Mouse (Mus musculus) effector memory CD4-positive, alpha-beta T cell, adult 7 months (primary cell): Measurements from ENCODE around the gene Phldb3. TPM values are rescaled to one million over a fixed set of nuclear protein-coding genes. Genes with fewer than 3 reads are reported as not detected.

Experiments used
- polyA plus RNA-seq: library from polyadenylated mRNA; unstranded; fragments of 100-300 nt; shearing (Covaris generic); gene quantifications from one replicate; pipeline ENCODE4 v1.2.1, GENCODE M21; 2017

Phldb3 gene
- polyA plus RNA-seq, result not detected

DNA sequence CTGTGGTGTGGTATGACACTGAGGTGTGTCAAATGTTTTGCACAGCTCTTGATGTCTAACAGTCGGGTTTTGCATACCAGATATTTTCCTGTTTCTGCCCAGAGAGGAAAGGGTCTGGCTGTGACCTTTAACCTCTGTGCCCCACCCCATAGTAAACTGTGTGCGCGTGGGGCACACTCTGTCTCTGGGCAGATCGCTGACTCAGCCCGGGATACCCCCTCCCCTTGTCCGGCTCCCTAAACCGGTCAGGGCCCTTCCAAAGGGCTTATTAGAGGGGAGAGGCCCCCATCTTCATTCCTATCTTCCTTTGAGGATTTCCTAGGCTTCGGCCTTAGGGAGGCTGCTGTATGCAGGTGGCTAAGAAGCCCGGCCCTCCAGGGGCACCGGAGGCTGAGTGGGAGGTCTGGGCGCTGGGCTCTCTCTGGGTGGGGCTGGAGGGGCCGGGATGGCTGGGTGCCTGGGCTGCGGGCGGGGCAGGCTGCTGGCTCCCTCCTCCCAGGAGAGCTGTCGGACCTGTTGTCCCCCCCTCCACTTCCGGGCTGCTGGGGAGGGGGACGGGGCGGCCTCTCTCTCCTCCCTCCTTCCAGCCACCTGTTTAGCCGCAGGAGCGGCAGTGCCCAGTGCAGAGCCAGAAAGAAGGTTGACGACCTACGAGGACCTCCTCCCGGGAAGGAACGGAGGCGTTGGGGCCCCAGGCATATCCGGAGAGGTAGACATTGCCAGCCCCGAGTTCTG lies at the start of gene Phldb3:
Gene Phldb3, plus strand, starts transcription at position 620 of the 735 bp plus-strand sequence.

DNA sequence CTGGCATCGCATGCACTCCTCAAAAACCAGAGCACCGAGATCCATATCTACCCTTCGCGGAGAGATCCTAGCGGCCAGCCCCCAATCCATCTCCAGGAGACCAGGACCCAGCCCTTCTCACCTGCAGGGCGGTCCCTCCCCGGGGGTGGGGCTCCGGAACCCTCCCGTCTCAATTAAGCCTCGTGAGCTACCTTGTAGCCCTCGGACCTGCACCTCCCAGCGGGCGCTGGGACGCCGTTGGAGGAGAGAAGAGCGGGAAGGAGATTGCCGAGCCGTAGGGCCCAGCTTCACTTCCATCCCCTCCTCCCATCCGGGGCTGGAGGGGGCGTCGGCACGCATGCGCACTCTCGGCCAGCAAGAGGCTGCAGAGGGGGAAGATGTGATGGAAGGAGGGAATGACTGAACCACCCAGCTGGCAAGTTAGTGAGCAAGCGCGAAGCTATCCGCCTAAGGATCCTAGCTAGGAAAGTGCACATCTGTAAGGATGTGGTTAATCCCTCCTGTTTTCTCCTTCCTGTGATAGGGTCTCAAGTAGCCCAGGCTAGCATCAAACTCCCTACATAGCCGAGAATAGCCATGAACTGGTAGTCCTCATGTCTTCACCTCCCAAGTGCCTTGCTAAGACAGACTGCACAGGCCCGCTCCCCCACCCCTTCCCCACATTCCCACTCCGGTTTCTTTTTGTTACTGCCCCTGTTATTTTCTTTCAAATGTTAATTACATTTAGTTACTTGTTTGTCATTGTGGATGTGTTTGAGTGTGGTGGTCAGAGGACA lies 23.0 kb upstream of the Phldb3 start, which contains the start of the genes Ethe1 and Zfp575:
Gene Ethe1, plus strand, starts transcription at position 214 of the 776 bp plus-strand sequence.
Gene Zfp575, minus strand, starts transcription at position 312 of the 776 bp plus-strand sequence.

DNA sequence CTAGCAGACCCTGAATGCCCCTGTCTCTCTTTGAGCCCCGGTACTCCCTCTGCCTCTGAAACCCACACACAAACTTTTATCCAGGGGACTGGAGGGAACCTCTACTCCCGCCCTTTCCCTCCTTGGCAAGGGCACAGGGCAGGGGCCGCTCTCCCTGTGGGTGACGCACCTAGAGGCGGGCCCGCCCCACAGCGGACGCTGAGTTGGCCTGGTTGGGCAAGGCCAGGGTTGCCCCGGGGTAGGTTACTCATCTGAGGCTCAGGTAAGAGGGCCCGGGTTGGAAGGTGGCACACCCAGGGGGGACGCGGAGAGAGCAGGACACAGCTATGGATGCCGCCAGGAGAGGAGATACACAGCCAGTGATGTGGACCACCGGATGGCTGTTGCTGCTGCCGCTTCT lies 25.7 kb downstream of the Phldb3 start, which contains the start of gene Lypd3:
Gene Lypd3, plus strand, starts transcription at position 287 of the 400 bp plus-strand sequence.

DNA sequence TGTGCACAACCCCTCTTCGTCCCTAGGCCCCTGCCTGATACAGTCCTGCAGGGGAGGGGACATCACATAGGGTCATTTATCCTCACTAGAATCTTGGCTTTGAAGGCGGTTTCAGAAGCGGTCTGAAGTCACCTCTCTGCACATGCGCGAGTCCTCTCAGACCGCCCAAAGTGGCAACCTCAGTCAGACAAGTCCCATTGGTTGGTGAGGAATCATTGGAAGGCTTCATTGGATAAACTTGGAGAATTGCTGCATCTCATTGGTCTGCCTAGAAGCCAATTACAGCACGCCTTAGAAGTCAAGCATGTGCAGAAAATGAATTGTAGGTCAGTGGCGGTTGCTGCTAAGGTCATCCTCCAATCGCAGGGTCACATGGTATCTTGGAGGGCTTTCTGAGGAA lies 66.0 kb downstream of the Phldb3 start, which contains the start of gene Tex101:
Gene Tex101, minus strand, starts transcription at position 101 of the 400 bp plus-strand sequence.

Other genes starting within 250 kb of the Phldb3 start
- 156 TPM for gene Kcnn4, start 240.5 kb upstream of the Phldb3 start, polyA plus RNA-seq
- 49.0 TPM for gene Smg9, start 211.1 kb upstream of the Phldb3 start, polyA plus RNA-seq
- gene Irgc1, start 158.5 kb upstream of the Phldb3 start, polyA plus RNA-seq, result not detected
- 1.8 TPM for gene Plaur, start 148.3 kb upstream of the Phldb3 start, polyA plus RNA-seq
- gene Cadm4, start 128.7 kb upstream of the Phldb3 start, polyA plus RNA-seq, result not detected
- 1.3 TPM for gene Zfp428, start 103.8 kb upstream of the Phldb3 start, polyA plus RNA-seq
- gene AC161166.1, start 98.3 kb upstream of the Phldb3 start, polyA plus RNA-seq, result not detected
- 2.7 TPM for gene Irgq, start 80.1 kb upstream of the Phldb3 start, polyA plus RNA-seq
- not detected for gene Pinlyp, start 64.6 kb upstream of the Phldb3 start, polyA plus RNA-seq
- gene Xrcc1, start 64.5 kb upstream of the Phldb3 start, polyA plus RNA-seq, result 47.0 TPM
- gene Ethe1, start 23.2 kb upstream of the Phldb3 start, polyA plus RNA-seq, result 13.6 TPM
- gene Zfp575, start 23.1 kb upstream of the Phldb3 start, polyA plus RNA-seq, result not detected
- gene Lypd3, start 25.8 kb downstream of the Phldb3 start, polyA plus RNA-seq, result not detected
- gene Tex101, start 65.9 kb downstream of the Phldb3 start, polyA plus RNA-seq, result not detected
- gene BC049730, start 98.5 kb downstream of the Phldb3 start, polyA plus RNA-seq, result not detected
- gene Gm4763, start 116.1 kb downstream of the Phldb3 start, polyA plus RNA-seq, result not detected
- not detected for gene Cd177, start 149.5 kb downstream of the Phldb3 start, polyA plus RNA-seq
- not detected for gene Ceacam10, start 166.4 kb downstream of the Phldb3 start, polyA plus RNA-seq